Mouse (Mus musculus) adrenal gland, adult 2 months (tissue): ENCODE data around the gene Rapsn. TPM values are rescaled to one million over a fixed set of nuclear protein-coding genes. Genes with fewer than 3 reads are reported as not detected.
"Not testable (repeated sequence)": the region's sequence is repeated elsewhere in the genome, so short reads cannot be mapped to it uniquely, and the experiment has no call there.

Experiments used
- DNase-seq: peaks from one replicate; pipeline ENCODE4 v3.0.0; 2021
- long read RNA-seq: library from polyadenylated mRNA; stranded (forward); transcript quantifications from one replicate; pipeline ENCODE4 v2.0.0, GENCODE M21; 2021
- polyA plus RNA-seq: library from polyadenylated mRNA; depleted of rRNA; stranded (reverse); fragments of >200 nt; gene quantifications from 2 replicates; pipeline ENCODE4 v1.2.3, GENCODE M21; 2012; rRNA removed
- total RNA-seq, 2 experiments: library from RNA; stranded (reverse); gene quantifications; 2 replicates each; pipeline ENCODE4 v1.2.3; 2021

The Rapsn gene
- total RNA-seq, result 1 to 10 TPM in 1 of 2 experiments, under 1 TPM in 1; 0.72 to 3.1 TPM
- 3.8 and 5.0 TPM in 2 replicates for polyA plus RNA-seq
- long read RNA-seq, partial matches to known transcripts, result 1 of 4 reads
- long read RNA-seq, other reads (novel, unspliced or antisense), result 1 of 4 reads

- DNase-seq, result peak; percentile 80
Observed at GRCm38 (mm10) chr2:91035385-91035784, at the start of gene Rapsn. Gene Rapsn, plus strand, starts transcription at chr2:91035620.

GRCm38 (mm10) chr2:90986055-90986454 is 49.4 kb upstream of the Rapsn start:
- no peak for DNase-seq

GRCm38 (mm10) chr2:91008536-91008935 is 26.9 kb upstream of the Rapsn start:
- no peak for DNase-seq

GRCm38 (mm10) chr2:91013881-91014280 is 21.5 kb upstream of the Rapsn start:
- DNase-seq, result no peak

GRCm38 (mm10) chr2:91015386-91015785 is 20.0 kb upstream of the Rapsn start:
- DNase-seq, result no peak

GRCm38 (mm10) chr2:91018061-91018788 is 17.2 kb upstream of the Rapsn start:
- peak; percentile 13 for DNase-seq

- DNase-seq, result no peak
Observed at GRCm38 (mm10) chr2:91019911-91020310, 15.5 kb upstream of the Rapsn start.

GRCm38 (mm10) chr2:91022266-91022665 is 13.2 kb upstream of the Rapsn start:
- DNase-seq, result not testable (repeated sequence)

- DNase-seq, result no peak
Observed at GRCm38 (mm10) chr2:91023131-91023530, 12.3 kb upstream of the Rapsn start.

- DNase-seq, result no peak
Observed at GRCm38 (mm10) chr2:91023956-91024355, 11.5 kb upstream of the Rapsn start.

- DNase-seq, result no peak
Observed at GRCm38 (mm10) chr2:91025081-91025516, 10.3 kb upstream of the Rapsn start.

- no peak for DNase-seq
Observed at GRCm38 (mm10) chr2:91026491-91026890, 8.9 kb upstream of the Rapsn start.

- DNase-seq, result peak; percentile 21
Observed at GRCm38 (mm10) chr2:91027391-91028214, 7.8 kb upstream of the Rapsn start.

- DNase-seq, result no peak
Observed at GRCm38 (mm10) chr2:91031216-91031615, 4.2 kb upstream of the Rapsn start.

- no peak for DNase-seq
Observed at GRCm38 (mm10) chr2:91033000-91033399, 2.4 kb upstream of the Rapsn start.

GRCm38 (mm10) chr2:91041786-91042185 is 6.4 kb downstream of the Rapsn start:
- DNase-seq, result no peak

- DNase-seq, result no peak
Observed at GRCm38 (mm10) chr2:91042651-91043398, 7.4 kb downstream of the Rapsn start.

GRCm38 (mm10) chr2:91044727-91045126 is 9.3 kb downstream of the Rapsn start:
- DNase-seq, result no peak

- not testable (repeated sequence) for DNase-seq
Observed at GRCm38 (mm10) chr2:91045805-91046204, 10.4 kb downstream of the Rapsn start.

- DNase-seq, result no peak
Observed at GRCm38 (mm10) chr2:91047359-91047758, 11.9 kb downstream of the Rapsn start.

- no peak for DNase-seq
Observed at GRCm38 (mm10) chr2:91051917-91052316, 16.5 kb downstream of the Rapsn start.

GRCm38 (mm10) chr2:91052752-91053151 is 17.3 kb downstream of the Rapsn start:
- no peak for DNase-seq
